Mouse (Mus musculus) heart, postnatal 0 days (tissue): ENCODE measurements at regions not wholly inside any gene's neighbourhood (a gene's known extent, or its start where the extent isn't known, plus 50 kb on each side); places are given as distances from the start of the nearest gene placed in this dataset.

Experiments used
- CTCF ChIP-seq: IDR thresholded peaks from 2 replicates; pipeline ENCODE4 v1.5.1; 2016; ENCODE audit warnings: antibody characterized with exemption, control low read depth, low read depth
- EP300 ChIP-seq: IDR thresholded peaks from 2 replicates; pipeline ENCODE4 v1.6.1; 2016; ENCODE audit warnings: antibody characterized with exemption, low read depth

DNA sequence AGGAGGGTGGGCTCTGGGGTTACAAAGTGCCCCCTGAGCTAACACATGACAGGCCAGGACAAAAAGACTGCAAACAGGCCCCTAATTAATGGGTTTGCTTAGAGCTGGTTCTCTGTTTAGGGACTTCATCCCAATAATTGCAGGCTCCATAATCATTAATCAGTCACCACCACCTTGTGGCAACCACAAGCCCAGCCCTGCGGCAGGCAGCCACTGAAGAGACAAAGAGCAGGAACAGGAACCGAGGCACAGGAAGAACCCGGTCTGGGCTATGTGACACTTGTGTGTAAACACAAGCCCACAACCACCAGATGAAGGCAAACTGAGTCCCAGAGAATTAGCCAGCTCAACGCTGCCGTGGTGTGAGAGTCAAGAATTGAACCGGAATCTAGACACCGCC, 114.1 kb upstream of the Pkdcc start:
- no peak for TF ChIP-seq CTCF
- no peak for TF ChIP-seq EP300
